Mouse (Mus musculus) cerebellum, adult 2 months (tissue): Measurements from ENCODE around the gene Hoxc10.

Experiments
- CTCF ChIP-seq: fragments of 200-500 bp; IDR thresholded peaks from 2 replicates; pipeline ENCODE4 v1.5.1; 2011; ENCODE audit warnings: low read depth, mild to moderate bottlenecking, control low read depth, low read length, moderate library complexity, borderline replicate concordance; ENCODE audit not compliant: insufficient read depth
- POLR2A ChIP-seq: fragments of 200-500 bp; IDR thresholded peaks from 2 replicates; pipeline ENCODE4 v1.6.1; 2011; ENCODE audit warnings: low read length, control low read depth, borderline replicate concordance; ENCODE audit not compliant: insufficient read depth

GRCm38 (mm10) chr15:102954192-102955006, 12.2 kb upstream of the Hoxc10 start, which contains the start of gene Hoxc11:
- no peak for TF ChIP-seq CTCF
- TF ChIP-seq POLR2A = no peak
